Mouse (Mus musculus): Measurements from ENCODE around the gene Arhgap35.

DNA sequence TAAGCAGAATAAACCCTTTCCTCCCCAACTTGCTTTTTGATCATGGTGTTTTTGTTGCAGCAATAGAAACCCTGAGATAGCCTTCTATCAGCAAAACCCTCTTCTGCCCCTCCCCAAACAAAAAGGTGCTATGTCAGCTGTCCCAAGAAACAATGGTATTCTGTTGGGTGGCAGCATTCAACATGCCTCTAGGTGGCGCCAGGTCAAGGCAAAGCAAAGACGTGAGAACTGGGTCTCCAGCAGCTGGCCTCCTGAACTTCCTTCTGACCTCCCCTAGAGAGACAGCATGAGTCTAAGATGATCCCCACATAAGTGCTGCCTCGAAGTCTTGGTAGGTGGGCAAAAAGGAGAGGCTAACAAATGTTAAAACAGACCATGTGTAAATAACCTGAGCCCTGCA, 107.5 kb downstream of the Arhgap35 start:
- no peak for TF ChIP-seq POLR2A (IDR thresholded peaks at IDR 0.05; ENCODE audit: extremely low read depth, insufficient read depth, low read length)
- peak; percentile 58 for TF ChIP-seq CTCF (IDR thresholded peaks at IDR 0.05; ENCODE audit: extremely low read depth, insufficient read depth, low read length)
